Mouse (Mus musculus) stomach, embryonic 14.5 days (tissue): ENCODE measurements around the gene Pcdh15. TPM values are rescaled to one million over a fixed set of nuclear protein-coding genes. Genes with fewer than 3 reads are reported as not detected.

Experiments used
- ATAC-seq: fragments of 200-750 bp; cut with Nextera tagmentation; 2 replicates; pipeline ENCODE4 v1.8.0; 2017; ENCODE audit warnings: low read depth, moderate TSS enrichment; ENCODE audit not compliant: insufficient number of reproducible peaks, insufficient read depth, low FRiP score
- H3K27ac ChIP-seq: fragments of 300-500 bp; sonication (generic); 2 replicates; pipeline ENCODE4 v1.5.1; 2014; ENCODE audit warnings: mild to moderate bottlenecking, low read length, moderate library complexity, mixed read lengths
- H3K27me3 ChIP-seq: fragments of 300-500 bp; sonication (generic); 2 replicates; pipeline ENCODE4 v1.6.1; 2014; ENCODE audit warnings: low read length, control low read depth, mixed read lengths; ENCODE audit not compliant: control insufficient read depth, insufficient read depth
- H3K36me3 ChIP-seq: fragments of 300-500 bp; sonication (generic); 2 replicates; pipeline ENCODE4 v1.6.1; 2014; ENCODE audit warnings: mild to moderate bottlenecking, control low read depth, low read length, moderate library complexity, mixed read lengths; ENCODE audit not compliant: control insufficient read depth, insufficient read depth
- H3K4me1 ChIP-seq: fragments of 300-500 bp; sonication (generic); 2 replicates; pipeline ENCODE4 v1.6.1; 2014; ENCODE audit warnings: low read length, control low read depth, mixed read lengths; ENCODE audit not compliant: control insufficient read depth, insufficient read depth
- H3K4me2 ChIP-seq: fragments of 300-500 bp; sonication (generic); replicated peaks from 2 replicates; pipeline ENCODE4 v1.6.1; 2014; ENCODE audit warnings: low read depth, low read length, control low read depth
- H3K4me3 ChIP-seq: fragments of 300-500 bp; sonication (generic); 2 replicates; pipeline ENCODE4 v1.5.1; 2014; ENCODE audit warnings: low read depth, low read length, control low read depth
- H3K9ac ChIP-seq: fragments of 300-500 bp; sonication (generic); replicated peaks from 2 replicates; pipeline ENCODE4 v1.6.1; 2014; ENCODE audit warnings: low read depth, mild to moderate bottlenecking, control low read depth, low read length, moderate library complexity, mixed read lengths
- H3K9me3 ChIP-seq: fragments of 300-500 bp; sonication (generic); 2 replicates; pipeline ENCODE4 v1.6.1; 2016; ENCODE audit warnings: low read depth, low read length, control low read depth; ENCODE audit not compliant: control insufficient read depth
- WGBS: fragments of 180-500 bp; shearing (Covaris S2); extraction: QIAGEN DNeasy Blood & Tissue Kit; methylation state at CpG from one replicate; pipeline ENCODE4 v1.1.7; 2014; 5-methylcytosine and 5-hydroxymethylcytosine counted together
- polyA plus RNA-seq: library from polyadenylated mRNA; unstranded; fragments of >200 nt; fragmentation: Nextera tagmentation; extraction: Ambion mirVana; gene quantifications from 2 replicates; pipeline ENCODE4 v1.2.1, GENCODE M21; 2014

The Pcdh15 gene
- polyA plus RNA-seq, 1 experiment from 2014 or later, result 3.4 TPM

GRCm38 (mm10) chr10:73862181-73862580 lies 763.0 kb downstream of the Pcdh15 start:
- no peaks in the 10 kb centered on the region for H3K27me3 ChIP-seq
- no peaks in the 10 kb centered on the region for H3K36me3 ChIP-seq
- 68% methylated on average over 4 of the region's 4 CpGs for WGBS
- no peak overlapping the region for H3K27ac ChIP-seq
- no peak overlapping the region for H3K4me2 ChIP-seq
- no peak overlapping the region for H3K9ac ChIP-seq
- no peaks in the 10 kb centered on the region for H3K4me1 ChIP-seq
- no peaks in the 10 kb centered on the region for H3K9me3 ChIP-seq
- H3K4me3 ChIP-seq, result no peak overlapping the region
- ATAC-seq, result no peak

GRCm38 (mm10) chr10:73878055-73878728 lies 779.0 kb downstream of the Pcdh15 start:
- H3K9me3 ChIP-seq, result no peaks in the 10 kb centered on the region
- H3K4me2 ChIP-seq, result no peak overlapping the region
- H3K4me3 ChIP-seq, result no peak overlapping the region
- H3K4me1 ChIP-seq, result no peaks in the 10 kb centered on the region
- no peak overlapping the region for H3K27ac ChIP-seq
- H3K9ac ChIP-seq, result no peak overlapping the region
- 59% methylated on average over 5 of the region's 5 CpGs for WGBS
- H3K36me3 ChIP-seq, result no peaks in the 10 kb centered on the region
- no peak for ATAC-seq
- H3K27me3 ChIP-seq, result no peaks in the 10 kb centered on the region

- Histone ChIP-seq H3K9me3 (no peaks in the 10 kb centered on the region), H3K4me1 (no peaks in the 10 kb centered on the region), H3K27ac (no peak overlapping the region), H3K36me3 (no peaks in the 10 kb centered on the region), H3K4me2 (no peak overlapping the region), H3K4me3 (no peak overlapping the region), H3K9ac (no peak overlapping the region), H3K27me3 (no peaks in the 10 kb centered on the region)
- no peak for ATAC-seq
- WGBS, result 59% methylated on average over 4 of the region's 4 CpGs
These were observed 779.6 kb downstream of the Pcdh15 start for GRCm38 (mm10) chr10:73878729-73879067.

GRCm38 (mm10) chr10:73887771-73888170 lies 788.6 kb downstream of the Pcdh15 start:
- H3K9me3 ChIP-seq, result no peaks in the 10 kb centered on the region
- no peak overlapping the region for H3K4me2 ChIP-seq
- no peaks in the 10 kb centered on the region for H3K36me3 ChIP-seq
- WGBS, result 63% methylated on average over 4 of the region's 4 CpGs
- no peak overlapping the region for H3K27ac ChIP-seq
- no peak overlapping the region for H3K9ac ChIP-seq
- H3K4me3 ChIP-seq, result no peak overlapping the region
- no peak for ATAC-seq
- H3K27me3 ChIP-seq, result no peaks in the 10 kb centered on the region
- H3K4me1 ChIP-seq, result no peaks in the 10 kb centered on the region

GRCm38 (mm10) chr10:73892251-73892650 lies 793.1 kb downstream of the Pcdh15 start:
- Histone ChIP-seq H3K4me2 (no peak overlapping the region), H3K9me3 (no peaks in the 10 kb centered on the region), H3K27ac (no peak overlapping the region), H3K36me3 (no peaks in the 10 kb centered on the region), H3K4me3 (no peak overlapping the region), H3K9ac (no peak overlapping the region), H3K4me1 (no peaks in the 10 kb centered on the region), H3K27me3 (no peaks in the 10 kb centered on the region)
- no peak for ATAC-seq
- 78% methylated on average over 4 of the region's 4 CpGs for WGBS

- ATAC-seq, result no peak
- Histone ChIP-seq H3K36me3 (no peaks in the 10 kb centered on the region), H3K9me3 (no peaks in the 10 kb centered on the region), H3K4me2 (no peak overlapping the region), H3K27me3 (no peaks in the 10 kb centered on the region), H3K4me1 (no peaks in the 10 kb centered on the region), H3K4me3 (no peak overlapping the region), H3K9ac (no peak overlapping the region), H3K27ac (no peak overlapping the region)
These were observed 797.0 kb downstream of the Pcdh15 start for GRCm38 (mm10) chr10:73896086-73896607.

GRCm38 (mm10) chr10:73899165-73899564 lies 800.0 kb downstream of the Pcdh15 start:
- H3K27me3 ChIP-seq, result no peaks in the 10 kb centered on the region
- no peaks in the 10 kb centered on the region for H3K4me1 ChIP-seq
- H3K27ac ChIP-seq, result no peak overlapping the region
- H3K9ac ChIP-seq, result no peak overlapping the region
- WGBS, result 77% methylated on average over 3 of the region's 3 CpGs
- ATAC-seq, result no peak
- no peak overlapping the region for H3K4me2 ChIP-seq
- no peaks in the 10 kb centered on the region for H3K36me3 ChIP-seq
- no peak overlapping the region for H3K4me3 ChIP-seq
- no peaks in the 10 kb centered on the region for H3K9me3 ChIP-seq

- no peaks in the 10 kb centered on the region for H3K36me3 ChIP-seq
- H3K4me1 ChIP-seq, result no peaks in the 10 kb centered on the region
- H3K27ac ChIP-seq, result no peak overlapping the region
- H3K27me3 ChIP-seq, result no peaks in the 10 kb centered on the region
- no peak overlapping the region for H3K4me2 ChIP-seq
- H3K4me3 ChIP-seq, result no peak overlapping the region
- no peak overlapping the region for H3K9ac ChIP-seq
- no peaks in the 10 kb centered on the region for H3K9me3 ChIP-seq
- no peak for ATAC-seq
- 72% methylated on average over 1 of the region's 1 CpGs for WGBS
These were observed 808.5 kb downstream of the Pcdh15 start for GRCm38 (mm10) chr10:73907626-73908025.

- H3K27ac ChIP-seq, result no peak overlapping the region
- no peaks in the 10 kb centered on the region for H3K27me3 ChIP-seq
- H3K9ac ChIP-seq, result no peak overlapping the region
- 78% methylated on average over 1 of the region's 1 CpGs for WGBS
- H3K36me3 ChIP-seq, result no peaks in the 10 kb centered on the region
- H3K9me3 ChIP-seq, result no peaks in the 10 kb centered on the region
- ATAC-seq, result no peak
- H3K4me1 ChIP-seq, result no peaks in the 10 kb centered on the region
- no peak overlapping the region for H3K4me3 ChIP-seq
- no peak overlapping the region for H3K4me2 ChIP-seq
These were observed 809.4 kb downstream of the Pcdh15 start for GRCm38 (mm10) chr10:73908568-73908967.
